Mouse (Mus musculus): Measurements from ENCODE around the gene Oaz2. TPM values are rescaled to one million over a fixed set of nuclear protein-coding genes. Genes with fewer than 3 reads are reported as not detected.

The Oaz2 gene
- total RNA-seq, 1 experiment, result 51.5 TPM

GRCm38 (mm10) chr9:65695646-65696045 lies 27.8 kb downstream of the Oaz2 start:
- Histone ChIP-seq H3K4me1 (ENCODE audit: control insufficient read depth in 2 of 2, insufficient read depth in 2 of 2, low read length in 2 of 2, poor library complexity in 1 of 2) (peaks cover 2 to 13% of the 10 kb centered on the region in 2 experiments; a peak in 3 of 4 replicates), H3K27ac (ENCODE audit: insufficient read depth, low read depth, low read length, poor library complexity, severe bottlenecking) (no peak overlapping the region), H3K36me3 (ENCODE audit: control insufficient read depth, insufficient read depth, low read length, poor library complexity, severe bottlenecking) (peaks cover 35% of the 10 kb centered on the region), H3K9ac (ENCODE audit: insufficient read depth, low read depth, low read length, poor library complexity, severe bottlenecking) (no peak overlapping the region), H3K4me3 (ENCODE audit: insufficient read depth in 1 of 2, low read depth in 1 of 2, low read length in 2 of 2, poor library complexity in 1 of 2, severe bottlenecking in 1 of 2) (no peak overlapping the region), H3K9me3 (ENCODE audit: control insufficient read depth, insufficient read depth, low read depth, low read length) (no peaks in the 10 kb centered on the region)
- in situ Hi-C loops (cut with MboI; ENCODE audit: low sequenced_read_pairs in 2 of 2, unreplicated experiment in 2 of 2), result no loop called here
- TF ChIP-seq HCFC1 (IDR thresholded peaks at IDR 0.05; ENCODE audit: borderline replicate concordance, insufficient read depth, low read length), result no peak
- no peak for TF ChIP-seq MAFK (IDR thresholded peaks at IDR 0.05; ENCODE audit: insufficient read depth, low read depth, low read length)
- no peak for TF ChIP-seq ZNF384 (IDR thresholded peaks at IDR 0.05; ENCODE audit: low read depth, low read length)
- no peak for TF ChIP-seq CHD2 (IDR thresholded peaks at IDR 0.05; ENCODE audit: low read depth, low read length)
- no peak for TF ChIP-seq ZC3H11A (IDR thresholded peaks at IDR 0.05; ENCODE audit: borderline replicate concordance, low read depth, low read length)
- no peak for DNase-seq (ENCODE audit: low read depth, low spot score)

DNA sequence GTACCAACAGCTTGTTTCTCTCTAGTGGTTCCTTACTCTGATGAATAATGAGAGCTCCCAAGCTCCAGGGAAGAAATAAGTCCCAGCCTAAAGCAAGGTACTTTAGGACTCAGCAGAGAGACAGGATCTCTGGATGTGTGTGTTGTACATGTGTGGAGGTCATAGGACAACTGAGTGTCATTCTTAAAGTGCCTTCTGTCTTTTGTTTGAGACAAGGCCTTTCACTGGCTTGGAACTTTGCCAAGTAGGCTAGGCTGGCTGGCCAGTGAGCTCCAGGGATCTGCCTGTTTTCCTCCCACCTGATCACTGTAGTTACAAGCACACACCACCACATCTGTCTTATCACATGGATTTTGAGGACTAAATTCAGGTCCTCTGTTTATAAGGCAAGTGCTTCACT lies 28.5 kb downstream of the Oaz2 start:
- H3K4me1 ChIP-seq (ENCODE audit: control insufficient read depth in 2 of 2, insufficient read depth in 2 of 2, low read length in 2 of 2, poor library complexity in 1 of 2), result peaks cover 2 to 13% of the 10 kb centered on the region in 2 experiments; a peak in 3 of 4 replicates
- no peak for TF ChIP-seq MAFK (IDR thresholded peaks at IDR 0.05; ENCODE audit: insufficient read depth, low read depth, low read length)
- no peak for TF ChIP-seq CHD2 (IDR thresholded peaks at IDR 0.05; ENCODE audit: low read depth, low read length)
- TF ChIP-seq ZC3H11A (IDR thresholded peaks at IDR 0.05; ENCODE audit: borderline replicate concordance, low read depth, low read length), result no peak
- TF ChIP-seq HCFC1 (IDR thresholded peaks at IDR 0.05; ENCODE audit: borderline replicate concordance, insufficient read depth, low read length), result no peak
- no peak for TF ChIP-seq ZNF384 (IDR thresholded peaks at IDR 0.05; ENCODE audit: low read depth, low read length)
- no peaks in the 10 kb centered on the region for H3K9me3 ChIP-seq (ENCODE audit: control insufficient read depth, insufficient read depth, low read depth, low read length)
- no peak for DNase-seq (ENCODE audit: low read depth, low spot score)
- H3K27ac ChIP-seq (ENCODE audit: insufficient read depth, low read depth, low read length, poor library complexity, severe bottlenecking), result no peak overlapping the region
- H3K9ac ChIP-seq (ENCODE audit: insufficient read depth, low read depth, low read length, poor library complexity, severe bottlenecking), result no peak overlapping the region
- peaks cover 40% of the 10 kb centered on the region for H3K36me3 ChIP-seq (ENCODE audit: control insufficient read depth, insufficient read depth, low read length, poor library complexity, severe bottlenecking)
- no peak overlapping the region for H3K4me3 ChIP-seq (ENCODE audit: insufficient read depth in 1 of 2, low read depth in 1 of 2, low read length in 2 of 2, poor library complexity in 1 of 2, severe bottlenecking in 1 of 2)
- in situ Hi-C loops (cut with MboI; ENCODE audit: low sequenced_read_pairs in 2 of 2, unreplicated experiment in 2 of 2), result no loop called here

- Histone ChIP-seq H3K36me3 (ENCODE audit: control insufficient read depth, insufficient read depth, low read length, poor library complexity, severe bottlenecking) (peaks cover 42% of the 10 kb centered on the region), H3K9ac (ENCODE audit: insufficient read depth, low read depth, low read length, poor library complexity, severe bottlenecking) (no peak overlapping the region), H3K4me1 (ENCODE audit: control insufficient read depth in 2 of 2, insufficient read depth in 2 of 2, low read length in 2 of 2, poor library complexity in 1 of 2) (peaks cover 2 to 10% of the 10 kb centered on the region in 2 experiments; a peak in 3 of 4 replicates), H3K9me3 (ENCODE audit: control insufficient read depth, insufficient read depth, low read depth, low read length) (no peaks in the 10 kb centered on the region), H3K4me3 (ENCODE audit: insufficient read depth in 1 of 2, low read depth in 1 of 2, low read length in 2 of 2, poor library complexity in 1 of 2, severe bottlenecking in 1 of 2) (no peak overlapping the region), H3K27ac (ENCODE audit: insufficient read depth, low read depth, low read length, poor library complexity, severe bottlenecking) (no peak overlapping the region)
- no peak for DNase-seq (ENCODE audit: low read depth, low spot score)
- TF ChIP-seq ZC3H11A (IDR thresholded peaks at IDR 0.05; ENCODE audit: borderline replicate concordance, low read depth, low read length) (no peak), CHD2 (IDR thresholded peaks at IDR 0.05; ENCODE audit: low read depth, low read length) (no peak), ZNF384 (IDR thresholded peaks at IDR 0.05; ENCODE audit: low read depth, low read length) (no peak), HCFC1 (IDR thresholded peaks at IDR 0.05; ENCODE audit: borderline replicate concordance, insufficient read depth, low read length) (no peak), MAFK (IDR thresholded peaks at IDR 0.05; ENCODE audit: insufficient read depth, low read depth, low read length) (no peak)
- in situ Hi-C loops (cut with MboI; ENCODE audit: low sequenced_read_pairs in 2 of 2, unreplicated experiment in 2 of 2), result no loop called here
Observed at GRCm38 (mm10) chr9:65697356-65697755, 29.6 kb downstream of the Oaz2 start.

- no peak for TF ChIP-seq ZNF384 (IDR thresholded peaks at IDR 0.05; ENCODE audit: low read depth, low read length)
- TF ChIP-seq CHD2 (IDR thresholded peaks at IDR 0.05; ENCODE audit: low read depth, low read length), result no peak
- TF ChIP-seq HCFC1 (IDR thresholded peaks at IDR 0.05; ENCODE audit: borderline replicate concordance, insufficient read depth, low read length), result no peak
- no peak for TF ChIP-seq MAFK (IDR thresholded peaks at IDR 0.05; ENCODE audit: insufficient read depth, low read depth, low read length)
- no peak for TF ChIP-seq ZC3H11A (IDR thresholded peaks at IDR 0.05; ENCODE audit: borderline replicate concordance, low read depth, low read length)
- no peak for DNase-seq (ENCODE audit: low read depth, low spot score)
- H3K4me1 ChIP-seq (ENCODE audit: control insufficient read depth in 2 of 2, insufficient read depth in 2 of 2, low read length in 2 of 2, poor library complexity in 1 of 2), result peaks cover 0 to 4% of the 10 kb centered on the region in 2 experiments; a peak in 2 of 4 replicates
- in situ Hi-C loops (cut with MboI; ENCODE audit: low sequenced_read_pairs in 2 of 2, unreplicated experiment in 2 of 2), result no loop called here
- no peaks in the 10 kb centered on the region for H3K9me3 ChIP-seq (ENCODE audit: control insufficient read depth, insufficient read depth, low read depth, low read length)
- no peak overlapping the region for H3K27ac ChIP-seq (ENCODE audit: insufficient read depth, low read depth, low read length, poor library complexity, severe bottlenecking)
- no peak overlapping the region for H3K4me3 ChIP-seq (ENCODE audit: insufficient read depth in 1 of 2, low read depth in 1 of 2, low read length in 2 of 2, poor library complexity in 1 of 2, severe bottlenecking in 1 of 2)
- peaks cover 46% of the 10 kb centered on the region for H3K36me3 ChIP-seq (ENCODE audit: control insufficient read depth, insufficient read depth, low read length, poor library complexity, severe bottlenecking)
- H3K9ac ChIP-seq (ENCODE audit: insufficient read depth, low read depth, low read length, poor library complexity, severe bottlenecking), result no peak overlapping the region
Observed at GRCm38 (mm10) chr9:65697992-65698391, 30.2 kb downstream of the Oaz2 start.

GRCm38 (mm10) chr9:65700504-65700903 lies 32.7 kb downstream of the Oaz2 start:
- no peak overlapping the region for H3K9ac ChIP-seq (ENCODE audit: insufficient read depth, low read depth, low read length, poor library complexity, severe bottlenecking)
- no peaks in the 10 kb centered on the region for H3K9me3 ChIP-seq (ENCODE audit: control insufficient read depth, insufficient read depth, low read depth, low read length)
- DNase-seq (ENCODE audit: low read depth, low spot score), result no peak
- peaks cover 2 to 8% of the 10 kb centered on the region in 2 experiments; a peak in 3 of 4 replicates for H3K4me1 ChIP-seq (ENCODE audit: control insufficient read depth in 2 of 2, insufficient read depth in 2 of 2, low read length in 2 of 2, poor library complexity in 1 of 2)
- peaks cover 40% of the 10 kb centered on the region for H3K36me3 ChIP-seq (ENCODE audit: control insufficient read depth, insufficient read depth, low read length, poor library complexity, severe bottlenecking)
- no peak overlapping the region for H3K4me3 ChIP-seq (ENCODE audit: insufficient read depth in 1 of 2, low read depth in 1 of 2, low read length in 2 of 2, poor library complexity in 1 of 2, severe bottlenecking in 1 of 2)
- in situ Hi-C loops (cut with MboI; ENCODE audit: low sequenced_read_pairs in 2 of 2, unreplicated experiment in 2 of 2), result no loop called here
- H3K27ac ChIP-seq (ENCODE audit: insufficient read depth, low read depth, low read length, poor library complexity, severe bottlenecking), result no peak overlapping the region
- TF ChIP-seq HCFC1 (IDR thresholded peaks at IDR 0.05; ENCODE audit: borderline replicate concordance, insufficient read depth, low read length), result no peak
- TF ChIP-seq ZC3H11A (IDR thresholded peaks at IDR 0.05; ENCODE audit: borderline replicate concordance, low read depth, low read length), result no peak
- TF ChIP-seq MAFK (IDR thresholded peaks at IDR 0.05; ENCODE audit: insufficient read depth, low read depth, low read length), result no peak
- no peak for TF ChIP-seq CHD2 (IDR thresholded peaks at IDR 0.05; ENCODE audit: low read depth, low read length)
- TF ChIP-seq ZNF384 (IDR thresholded peaks at IDR 0.05; ENCODE audit: low read depth, low read length), result no peak
